Mouse (Mus musculus): Measurements from ENCODE around the gene Ube4a. TPM values are rescaled to one million over a fixed set of nuclear protein-coding genes. Genes with fewer than 3 reads are reported as not detected.

Gene Ube4a
- polyA plus RNA-seq (2015; fragmentation: Nextera tagmentation; extraction: Ambion mirVana): 27.0 and 27.3 TPM in 2 replicates

GRCm38 (mm10) chr9:44965126-44965832, at the start of gene Ube4a:
Gene Ube4a (minus strand): TSS chr9:44965600.
- Histone ChIP-seq H3K4me2 (replicated peaks) (peak within 1 kb of the TSS; percentile 93), H3K36me3 (peaks cover 21% of the 10 kb centered on the region), H3K27ac (no peak within 1 kb of the TSS), H3K4me3 (peak within 1 kb of the TSS; percentile 94), H3K4me1 (peaks cover 14% of the 10 kb centered on the region), H3K9ac (peak within 1 kb of the TSS; percentile 84), H3K9me3 (no peaks in the 10 kb centered on the region), H3K27me3 (peaks cover 3% of the 10 kb centered on the region; the same call in 1 of the 2 replicates)
- ATAC-seq (ENCODE audit: low FRiP score, low read depth): peak; percentile 96
- WGBS: under 1% methylated on average over 39 of the region's 39 CpGs

DNA sequence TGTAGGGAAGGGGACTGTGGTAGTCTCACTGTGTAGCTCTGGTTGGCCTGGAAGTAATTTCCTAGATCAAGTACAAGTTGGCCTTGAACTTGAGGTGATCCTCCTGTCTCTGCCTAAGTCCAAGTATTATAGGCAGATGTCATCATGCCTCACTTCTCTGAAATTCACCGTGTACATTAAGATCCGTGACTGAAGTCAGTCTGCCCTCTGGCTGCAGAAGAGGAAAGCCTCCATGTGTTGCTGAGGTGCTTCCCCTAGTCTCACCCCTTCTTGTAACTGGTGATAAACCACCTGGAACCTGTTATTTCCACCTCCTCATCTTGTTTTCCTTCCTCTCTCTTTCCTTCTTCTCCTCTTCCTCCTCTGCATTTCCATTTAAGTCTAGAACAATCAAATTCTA, 49.5 kb upstream of the Ube4a start:
- no peak overlapping the region for H3K4me3 ChIP-seq
- WGBS: 46% methylated on average over 2 of the region's 2 CpGs
- no peaks in the 10 kb centered on the region for H3K4me1 ChIP-seq
- H3K27ac ChIP-seq: no peak overlapping the region
- H3K36me3 ChIP-seq: no peaks in the 10 kb centered on the region
- no peak for ATAC-seq (ENCODE audit: low FRiP score, low read depth)
- no peak overlapping the region for H3K9ac ChIP-seq
- no peaks in the 10 kb centered on the region for H3K9me3 ChIP-seq
- H3K27me3 ChIP-seq: no peaks in the 10 kb centered on the region
- no peak overlapping the region for H3K4me2 ChIP-seq (replicated peaks)

- H3K27ac ChIP-seq: no peak overlapping the region
- H3K9ac ChIP-seq: no peak overlapping the region
- no peaks in the 10 kb centered on the region for H3K36me3 ChIP-seq
- H3K4me1 ChIP-seq: no peaks in the 10 kb centered on the region
- 45% methylated on average over 6 of the region's 6 CpGs for WGBS
- no peaks in the 10 kb centered on the region for H3K27me3 ChIP-seq
- H3K9me3 ChIP-seq: no peaks in the 10 kb centered on the region
- no peak overlapping the region for H3K4me2 ChIP-seq (replicated peaks)
- ATAC-seq (ENCODE audit: low FRiP score, low read depth): no peak
- H3K4me3 ChIP-seq: no peak overlapping the region
Observed at GRCm38 (mm10) chr9:45011291-45011690, 45.9 kb upstream of the Ube4a start.

DNA sequence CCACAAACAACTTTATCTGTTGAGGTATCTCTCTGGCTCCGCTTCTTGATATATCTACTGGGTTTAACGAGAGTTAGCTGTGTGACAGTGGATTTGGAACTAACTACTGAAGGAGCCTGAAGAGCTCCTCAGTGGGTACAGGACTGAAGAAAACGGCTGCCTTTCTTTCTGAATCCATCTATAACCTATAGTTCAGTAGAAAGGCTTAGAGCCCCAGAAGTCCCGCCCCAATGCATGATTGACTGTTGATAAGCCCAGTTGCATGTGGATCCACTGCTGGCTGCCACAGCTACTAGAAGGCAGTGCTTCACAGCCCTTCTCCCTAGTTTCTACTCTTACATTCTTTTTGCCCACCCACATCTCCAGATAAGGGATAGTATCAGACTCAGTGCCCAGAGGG, 45.1 kb upstream of the Ube4a start:
- Histone ChIP-seq H3K27ac (no peak overlapping the region), H3K4me2 (replicated peaks) (no peak overlapping the region), H3K27me3 (no peaks in the 10 kb centered on the region), H3K9me3 (no peaks in the 10 kb centered on the region), H3K4me3 (no peak overlapping the region), H3K9ac (no peak overlapping the region), H3K4me1 (no peaks in the 10 kb centered on the region), H3K36me3 (no peaks in the 10 kb centered on the region)
- no peak for ATAC-seq (ENCODE audit: low FRiP score, low read depth)
- 74% methylated on average over 4 of the region's 4 CpGs for WGBS

DNA sequence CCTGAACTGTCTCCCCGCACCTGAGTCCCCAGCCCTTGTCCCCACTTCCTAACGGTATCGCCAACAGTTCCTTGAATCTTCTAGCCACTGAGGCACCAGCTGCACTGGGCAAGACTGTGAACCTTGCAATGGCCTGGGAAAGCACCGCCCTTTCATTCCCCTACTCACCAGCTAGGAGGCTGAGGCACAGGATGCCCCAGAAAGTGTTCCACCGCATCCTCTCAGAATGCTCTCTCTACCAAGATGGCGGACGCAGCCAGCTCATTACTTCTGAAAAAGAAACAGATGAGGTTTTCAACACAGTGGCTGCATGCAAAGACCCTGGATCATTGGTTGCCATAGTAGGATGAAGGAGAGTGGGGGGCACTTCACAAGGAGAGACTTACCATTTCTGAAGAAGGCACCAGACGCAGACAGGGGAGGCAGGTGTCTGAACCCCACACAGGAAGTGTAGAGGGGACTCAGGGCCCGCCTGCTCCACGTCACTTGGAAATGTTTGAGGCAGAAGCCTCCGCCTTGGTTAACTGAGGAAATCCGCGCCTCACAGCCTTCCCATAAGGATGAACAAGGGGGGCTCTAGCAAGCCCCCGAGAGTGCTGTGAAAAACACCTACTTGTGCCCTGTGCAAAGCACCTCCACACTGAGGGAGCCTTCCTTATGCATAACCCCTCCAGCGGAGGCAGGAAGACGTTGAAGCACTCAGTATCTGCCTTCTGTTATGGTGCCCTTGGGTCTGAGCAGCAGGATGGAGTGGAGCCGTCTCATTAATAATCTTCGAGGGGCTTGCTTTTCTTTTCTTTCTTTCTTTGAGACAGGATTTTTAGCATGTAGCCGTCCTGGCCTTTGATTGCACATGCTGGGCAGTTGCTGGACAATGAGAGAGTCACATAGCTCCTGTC, 44.0 kb upstream of the Ube4a start, which contains the start of gene Cd3e:
Gene Cd3e, minus strand, starts transcription at position 448 of the 899 bp plus-strand sequence.
- Histone ChIP-seq H3K27ac (no peak within 1 kb of the TSS), H3K36me3 (no peaks in the 10 kb centered on the region), H3K27me3 (no peaks in the 10 kb centered on the region), H3K9ac (no peak within 1 kb of the TSS), H3K9me3 (no peaks in the 10 kb centered on the region), H3K4me1 (no peaks in the 10 kb centered on the region), H3K4me2 (replicated peaks) (no peak within 1 kb of the TSS), H3K4me3 (no peak within 1 kb of the TSS)
- WGBS: 85% methylated on average over 19 of the region's 19 CpGs
- ATAC-seq (ENCODE audit: low FRiP score, low read depth): no peak

DNA sequence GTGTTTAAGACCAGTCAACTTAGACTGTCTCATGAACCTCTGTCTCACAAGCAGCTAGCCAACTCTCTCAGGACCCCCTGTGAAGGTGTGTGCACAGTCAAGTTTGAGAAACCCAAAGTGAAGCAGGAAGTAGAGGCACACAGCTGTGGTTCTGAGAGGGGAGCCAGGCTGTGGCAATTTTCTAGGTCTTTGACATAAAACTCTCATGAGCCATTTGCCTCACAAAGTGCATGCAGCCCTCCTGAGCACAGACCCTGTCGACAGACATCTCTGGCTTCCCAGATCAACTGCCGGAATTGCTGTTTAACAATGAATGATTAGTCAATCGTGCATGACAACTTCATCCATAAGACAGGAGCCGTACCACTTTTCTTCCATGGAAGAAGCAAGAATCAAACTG, 42.9 kb upstream of the Ube4a start:
- 84% methylated on average over 4 of the region's 4 CpGs for WGBS
- Histone ChIP-seq H3K4me3 (no peak overlapping the region), H3K36me3 (no peaks in the 10 kb centered on the region), H3K27ac (no peak overlapping the region), H3K9me3 (no peaks in the 10 kb centered on the region), H3K4me2 (replicated peaks) (no peak overlapping the region), H3K4me1 (no peaks in the 10 kb centered on the region), H3K9ac (no peak overlapping the region), H3K27me3 (no peaks in the 10 kb centered on the region)
- ATAC-seq (ENCODE audit: low FRiP score, low read depth): no peak

- no peaks in the 10 kb centered on the region for H3K4me1 ChIP-seq
- WGBS: 74% methylated on average over 12 of the region's 12 CpGs
- no peak overlapping the region for H3K27ac ChIP-seq
- no peak overlapping the region for H3K4me3 ChIP-seq
- H3K9me3 ChIP-seq: no peaks in the 10 kb centered on the region
- no peak for ATAC-seq (ENCODE audit: low FRiP score, low read depth)
- H3K27me3 ChIP-seq: no peaks in the 10 kb centered on the region
- no peak overlapping the region for H3K4me2 ChIP-seq (replicated peaks)
- no peak overlapping the region for H3K9ac ChIP-seq
- H3K36me3 ChIP-seq: no peaks in the 10 kb centered on the region
Observed at GRCm38 (mm10) chr9:45007404-45007803, 42.0 kb upstream of the Ube4a start.

DNA sequence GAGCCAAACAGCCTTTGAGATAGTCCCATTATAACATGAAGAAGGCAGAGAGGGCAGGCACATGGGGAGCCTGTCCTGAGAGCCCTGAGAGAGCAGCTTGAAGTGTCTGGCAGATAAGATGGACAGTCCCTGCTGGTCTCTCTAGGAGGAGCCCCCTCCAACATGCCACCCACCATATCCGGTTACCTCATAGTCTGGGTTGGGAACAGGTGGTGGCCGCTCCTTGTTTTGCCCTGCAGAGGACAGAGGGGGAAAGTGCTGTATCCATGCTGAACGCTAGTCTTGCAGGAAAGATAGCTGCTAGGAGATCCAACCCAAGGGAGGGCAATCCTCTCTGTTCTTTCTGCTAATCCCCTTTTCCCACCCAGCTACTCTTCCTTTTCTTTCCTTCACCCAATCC, 34.8 kb upstream of the Ube4a start:
- Histone ChIP-seq H3K27me3 (0 out of 2 replicates have a peak, but pooled peaks cover 3% of the 10 kb centered on the region), H3K9me3 (no peaks in the 10 kb centered on the region)

DNA sequence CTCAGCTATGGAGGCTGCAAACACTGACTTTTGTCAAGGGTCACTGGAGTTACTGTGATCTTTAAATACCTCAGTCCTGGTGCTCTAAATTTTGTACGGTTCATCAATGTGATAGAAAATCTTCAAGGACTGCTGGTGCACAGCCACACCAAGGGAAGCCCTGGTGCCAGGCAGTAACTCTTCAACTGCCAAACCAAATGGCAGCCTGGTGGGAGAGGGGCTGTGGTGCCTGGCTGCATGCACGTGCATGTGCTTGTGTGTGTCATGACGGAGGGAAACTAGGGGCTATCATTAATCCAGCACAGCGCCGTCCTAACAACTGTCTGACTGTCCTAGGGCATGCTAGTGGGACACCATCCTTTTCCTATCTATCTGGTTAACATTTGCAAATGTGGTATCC, 34.4 kb upstream of the Ube4a start:
- no peak overlapping the region for H3K4me2 ChIP-seq (replicated peaks)
- H3K27ac ChIP-seq: no peak overlapping the region
- peaks cover 4% of the 10 kb centered on the region; the same call in 1 of the 2 replicates for H3K4me1 ChIP-seq
- H3K9me3 ChIP-seq: no peaks in the 10 kb centered on the region
- peak; percentile 48; the same call in 1 of the 2 replicates for ATAC-seq (ENCODE audit: low FRiP score, low read depth)
- 0 out of 2 replicates have a peak, but pooled peaks cover 3% of the 10 kb centered on the region for H3K27me3 ChIP-seq
- 69% methylated on average over 5 of the region's 5 CpGs for WGBS
- H3K4me3 ChIP-seq: no peak overlapping the region
- no peaks in the 10 kb centered on the region for H3K36me3 ChIP-seq
- H3K9ac ChIP-seq: no peak overlapping the region

More for the DNA sequence above, 34.8 kb upstream of the Ube4a start:
- no peak overlapping the region for H3K4me2 ChIP-seq (replicated peaks)
- no peak overlapping the region for H3K4me3 ChIP-seq
- no peak overlapping the region for H3K27ac ChIP-seq
- H3K9ac ChIP-seq: no peak overlapping the region
- peak; percentile 90 for ATAC-seq (ENCODE audit: low FRiP score, low read depth)
- 64% methylated on average over 3 of the region's 3 CpGs for WGBS
- H3K4me1 ChIP-seq: peaks cover 4% of the 10 kb centered on the region; the same call in 1 of the 2 replicates
- H3K36me3 ChIP-seq: no peaks in the 10 kb centered on the region

DNA sequence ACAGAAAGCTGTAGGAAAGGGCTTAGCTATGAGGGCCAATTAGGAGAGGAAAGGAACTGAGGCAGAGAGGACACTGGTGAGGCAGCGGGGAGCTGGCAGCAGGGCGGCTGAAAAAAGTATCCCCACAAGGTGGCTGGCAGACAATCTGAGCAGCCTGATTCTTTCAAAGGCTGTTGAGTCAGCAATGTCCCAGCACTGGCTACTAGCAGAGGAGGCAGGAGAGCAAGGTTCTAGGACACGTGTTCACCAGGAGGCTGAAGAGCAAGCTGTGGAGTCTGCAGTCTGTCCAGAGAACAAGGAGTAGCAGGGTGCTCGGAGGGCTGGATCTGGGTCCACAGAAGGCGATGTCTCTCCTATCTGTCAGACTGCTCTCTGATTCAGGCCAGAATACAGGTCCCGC, 33.8 kb upstream of the Ube4a start:
- Histone ChIP-seq H3K27me3 (0 out of 2 replicates have a peak, but pooled peaks cover 3% of the 10 kb centered on the region), H3K4me3 (no peak overlapping the region), H3K9ac (no peak overlapping the region), H3K9me3 (no peaks in the 10 kb centered on the region), H3K27ac (no peak overlapping the region), H3K4me2 (replicated peaks) (no peak overlapping the region), H3K36me3 (no peaks in the 10 kb centered on the region), H3K4me1 (peaks cover 4% of the 10 kb centered on the region; the same call in 1 of the 2 replicates)
- WGBS: 61% methylated on average over 6 of the region's 6 CpGs
- ATAC-seq (ENCODE audit: low FRiP score, low read depth): no peak

DNA sequence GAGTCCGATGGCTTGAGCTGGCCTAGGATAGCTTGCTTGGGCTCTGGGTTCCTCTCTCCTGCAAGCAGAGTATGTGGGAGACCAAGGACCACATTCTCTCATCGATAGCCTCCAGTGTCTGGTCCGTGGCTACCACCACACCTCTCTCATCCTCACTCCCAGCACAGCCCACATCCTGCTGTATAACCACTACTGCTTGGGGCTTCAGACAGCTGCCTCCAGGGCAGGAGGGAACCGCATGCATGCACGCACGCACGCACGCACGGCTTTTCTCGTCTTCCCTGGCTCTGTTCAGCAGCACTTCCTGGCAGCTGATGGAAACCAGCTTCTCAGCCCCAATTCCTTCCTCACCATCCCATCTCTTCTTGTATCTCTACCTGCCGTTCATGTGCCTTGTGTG, 32.7 kb upstream of the Ube4a start:
- Histone ChIP-seq H3K9ac (peak overlapping the region; percentile 26; the same call in 1 of the 2 replicates), H3K4me2 (replicated peaks) (no peak overlapping the region), H3K4me3 (no peak overlapping the region), H3K9me3 (no peaks in the 10 kb centered on the region), H3K36me3 (no peaks in the 10 kb centered on the region), H3K4me1 (peaks cover 4% of the 10 kb centered on the region; the same call in 1 of the 2 replicates), H3K27me3 (0 out of 2 replicates have a peak, but pooled peaks cover 3% of the 10 kb centered on the region), H3K27ac (no peak overlapping the region)
- 66% methylated on average over 11 of the region's 11 CpGs for WGBS
- no peak for ATAC-seq (ENCODE audit: low FRiP score, low read depth)

DNA sequence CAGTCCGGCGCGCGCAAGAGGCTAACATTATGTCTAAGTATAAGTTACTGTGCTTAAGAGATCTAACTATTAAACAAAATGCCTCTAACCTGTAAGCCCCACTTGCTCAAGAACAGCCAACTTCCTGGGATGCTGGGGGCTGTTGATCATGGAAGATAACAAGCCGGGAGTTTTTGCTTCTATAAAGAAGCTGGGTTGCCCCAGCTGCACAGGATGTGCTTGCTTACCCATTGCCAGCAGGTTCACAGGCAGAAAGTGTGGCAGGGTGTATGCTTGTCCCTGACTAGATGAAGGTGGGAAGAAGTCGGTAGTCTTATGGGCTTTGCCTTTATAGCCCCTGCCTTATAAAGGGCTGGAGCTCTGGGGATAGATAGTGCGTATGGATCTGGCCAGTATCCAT, 31.2 kb upstream of the Ube4a start:
- Histone ChIP-seq H3K9me3 (no peaks in the 10 kb centered on the region), H3K4me1 (peaks cover 4% of the 10 kb centered on the region; the same call in 1 of the 2 replicates), H3K4me3 (no peak overlapping the region), H3K4me2 (replicated peaks) (no peak overlapping the region), H3K27me3 (0 out of 2 replicates have a peak, but pooled peaks cover 3% of the 10 kb centered on the region), H3K9ac (no peak overlapping the region), H3K27ac (no peak overlapping the region), H3K36me3 (no peaks in the 10 kb centered on the region)
- 95% methylated on average over 7 of the region's 7 CpGs for WGBS
- ATAC-seq (ENCODE audit: low FRiP score, low read depth): no peak

Measured in limb, embryonic 13.5 days (tissue).